Mouse (Mus musculus) midbrain, postnatal 0 days (tissue): ENCODE results near the gene Lyrm7. TPM values are rescaled to one million over a fixed set of nuclear protein-coding genes. Genes with fewer than 3 reads are reported as not detected.

Source experiments
- ATAC-seq: fragments of 200-750 bp; cut with Nextera tagmentation; 2 replicates; pipeline ENCODE4 v1.8.0; 2017; ENCODE audit warnings: moderate number of reproducible peaks, mild to moderate bottlenecking, moderate TSS enrichment, moderate library complexity; ENCODE audit not compliant: low FRiP score
- DNase-seq: peaks from one replicate; pipeline ENCODE4 v3.0.0-alpha.2; 2015; ENCODE audit warnings: low spot score
- H3K27ac ChIP-seq: fragments of 300-500 bp; sonication (generic); 2 replicates; pipeline ENCODE4 v1.5.1; 2014; ENCODE audit warnings: low read depth, mild to moderate bottlenecking, low read length, mixed read lengths
- H3K27me3 ChIP-seq: fragments of 300-500 bp; sonication (generic); 2 replicates; pipeline ENCODE4 v1.6.1; 2014; ENCODE audit warnings: low read length, control low read depth, mixed read lengths; ENCODE audit not compliant: insufficient read depth
- H3K36me3 ChIP-seq: fragments of 300-500 bp; sonication (generic); 2 replicates; pipeline ENCODE4 v1.6.1; 2014; ENCODE audit warnings: low read length, control low read depth, mixed read lengths; ENCODE audit not compliant: insufficient read depth
- H3K4me1 ChIP-seq: fragments of 300-500 bp; sonication (generic); 2 replicates; pipeline ENCODE4 v1.6.1; 2014; ENCODE audit warnings: mild to moderate bottlenecking, control low read depth, antibody characterized with exemption, low read length, mixed read lengths; ENCODE audit not compliant: insufficient read depth
- H3K4me2 ChIP-seq: fragments of 300-500 bp; sonication (generic); 2 replicates; pipeline ENCODE4 v1.6.1; 2014; ENCODE audit warnings: low read depth, mild to moderate bottlenecking, low read length, mixed read lengths; ENCODE audit not compliant: poor library complexity, severe bottlenecking
- H3K4me3 ChIP-seq: fragments of 300-500 bp; sonication (generic); 2 replicates; pipeline ENCODE4 v1.5.1; 2014; ENCODE audit warnings: low read depth, mild to moderate bottlenecking, low read length, moderate library complexity
- H3K9ac ChIP-seq: fragments of 300-500 bp; sonication (generic); replicated peaks from 2 replicates; pipeline ENCODE4 v1.6.1; 2014; ENCODE audit warnings: mild to moderate bottlenecking, low read length, moderate library complexity, mixed read lengths; ENCODE audit not compliant: poor library complexity, severe bottlenecking
- H3K9me3 ChIP-seq: fragments of 300-500 bp; sonication (generic); 2 replicates; pipeline ENCODE4 v1.6.1; 2016; ENCODE audit warnings: low read length, control low read depth
- CTCF ChIP-seq: IDR thresholded peaks from 2 replicates; pipeline ENCODE4 v1.5.1; 2016; ENCODE audit warnings: antibody characterized with exemption, mild to moderate bottlenecking
- WGBS: fragments of 180-500 bp; shearing (Covaris S2); extraction: QIAGEN DNeasy Blood & Tissue Kit; methylation state at CpG from one replicate; pipeline ENCODE4 v1.1.7; 2014; 5-methylcytosine and 5-hydroxymethylcytosine counted together
- polyA plus RNA-seq: library from polyadenylated mRNA; unstranded; fragments of >200 nt; fragmentation: Nextera tagmentation; extraction: Ambion mirVana; gene quantifications from 2 replicates; pipeline ENCODE4 v1.2.1, GENCODE M21; 2015
- total RNA-seq: library from RNA; depleted of rRNA; stranded (reverse); fragments of >200 nt; gene quantifications from 2 replicates; pipeline ENCODE4 v1.2.3, GENCODE M21; 2014

The Lyrm7 gene
- total and polyA plus RNA-seq, 2 experiments from 2014 or later, result 3.2 to 8.8 TPM

GRCm38 (mm10) chr11:54879434-54879833 lies 18.7 kb upstream of the Lyrm7 start:
- WGBS, result 32% methylated on average over 4 of the region's 4 CpGs
- Histone ChIP-seq H3K27me3 (no peaks in the 10 kb centered on the region), H3K9me3 (no peaks in the 10 kb centered on the region), H3K4me2 (no peak overlapping the region), H3K9ac (no peak overlapping the region), H3K36me3 (no peaks in the 10 kb centered on the region), H3K27ac (no peak overlapping the region), H3K4me3 (no peak overlapping the region), H3K4me1 (no peaks in the 10 kb centered on the region)
- peak; percentile 90 for TF ChIP-seq CTCF
- DNase-seq, result peak; percentile 84
- ATAC-seq, result 0 out of 2 replicates have a peak, but pooled peaks have one; percentile 31

GRCm38 (mm10) chr11:54878893-54879292 lies 18.2 kb upstream of the Lyrm7 start:
- no peak for DNase-seq
- no peak for TF ChIP-seq CTCF
- ATAC-seq, result no peak

GRCm38 (mm10) chr11:54876031-54876430 lies 15.3 kb upstream of the Lyrm7 start:
- H3K4me2 ChIP-seq, result no peak overlapping the region
- peaks cover 26% of the 10 kb centered on the region for H3K36me3 ChIP-seq
- no peak overlapping the region for H3K4me3 ChIP-seq
- 91% methylated on average over 5 of the region's 5 CpGs for WGBS
- DNase-seq (no peak), ATAC-seq (no peak)
- no peak for TF ChIP-seq CTCF
- H3K4me1 ChIP-seq, result no peaks in the 10 kb centered on the region
- no peak overlapping the region for H3K27ac ChIP-seq
- no peak overlapping the region for H3K9ac ChIP-seq
- no peaks in the 10 kb centered on the region for H3K27me3 ChIP-seq
- no peaks in the 10 kb centered on the region for H3K9me3 ChIP-seq

More at GRCm38 (mm10) chr11:54878893-54879292, 18.2 kb upstream of the Lyrm7 start:
- 80% methylated on average over 6 of the region's 6 CpGs for WGBS
- Histone ChIP-seq H3K36me3 (peaks cover 3% of the 10 kb centered on the region; the same call in 1 of the 2 replicates), H3K9ac (no peak overlapping the region), H3K4me1 (no peaks in the 10 kb centered on the region), H3K4me3 (no peak overlapping the region), H3K4me2 (no peak overlapping the region), H3K27ac (no peak overlapping the region), H3K27me3 (no peaks in the 10 kb centered on the region), H3K9me3 (no peaks in the 10 kb centered on the region)

- Histone ChIP-seq H3K27me3 (no peaks in the 10 kb centered on the region), H3K4me2 (no peak overlapping the region), H3K27ac (no peak overlapping the region), H3K4me3 (no peak overlapping the region), H3K9me3 (no peaks in the 10 kb centered on the region), H3K9ac (no peak overlapping the region), H3K36me3 (peaks cover 34% of the 10 kb centered on the region), H3K4me1 (peaks cover 5% of the 10 kb centered on the region; the same call in 1 of the 2 replicates)
- WGBS, result 73% methylated on average over 7 of the region's 7 CpGs
- peak; percentile 38 for DNase-seq
- ATAC-seq, result no peak
- no peak for TF ChIP-seq CTCF
These were observed 11.3 kb upstream of the Lyrm7 start for GRCm38 (mm10) chr11:54871831-54872537.

- Histone ChIP-seq H3K4me1 (peaks cover 8% of the 10 kb centered on the region; the same call in 1 of the 2 replicates), H3K4me2 (no peak overlapping the region), H3K27ac (no peak overlapping the region), H3K9ac (no peak overlapping the region; the same call in 1 of the 2 replicates), H3K27me3 (no peaks in the 10 kb centered on the region), H3K36me3 (peaks cover 34% of the 10 kb centered on the region), H3K9me3 (no peaks in the 10 kb centered on the region), H3K4me3 (no peak overlapping the region)
- no peak for TF ChIP-seq CTCF
- WGBS, result 81% methylated on average over 3 of the region's 3 CpGs
- DNase-seq (no peak), ATAC-seq (no peak)
These were observed 8.6 kb upstream of the Lyrm7 start for GRCm38 (mm10) chr11:54869318-54869717.

GRCm38 (mm10) chr11:54868445-54868844 lies 7.7 kb upstream of the Lyrm7 start:
- 69% methylated on average over 2 of the region's 2 CpGs for WGBS

More at GRCm38 (mm10) chr11:54868445-54868844, 7.7 kb upstream of the Lyrm7 start:
- Histone ChIP-seq H3K27me3 (no peaks in the 10 kb centered on the region), H3K4me1 (peaks cover 8% of the 10 kb centered on the region; the same call in 1 of the 2 replicates), H3K9ac (0 out of 2 replicates have a peak overlapping the region, but pooled peaks have one; percentile 19), H3K9me3 (no peaks in the 10 kb centered on the region), H3K4me3 (no peak overlapping the region), H3K27ac (no peak overlapping the region), H3K36me3 (peaks cover 26% of the 10 kb centered on the region), H3K4me2 (peak overlapping the region; percentile 53)
- no peak for ATAC-seq
- no peak for DNase-seq
- no peak for TF ChIP-seq CTCF
